Mouse (Mus musculus) heart, postnatal 25 days (tissue): Measurements from ENCODE around the gene Iqsec1. TPM values are rescaled to one million over a fixed set of nuclear protein-coding genes. Genes with fewer than 3 reads are reported as not detected.
"Not testable (repeated sequence)": the region's sequence is repeated elsewhere in the genome, so short reads cannot be mapped to it uniquely, and the experiment has no call there.

ENCODE experiments used
- DNase-seq: peaks from one replicate; pipeline ENCODE4 v3.0.0; 2022; ENCODE audit warnings: low spot score
- intact Hi-C: fragments of 180-260 bp; cut with DNase I; formaldehyde crosslinking; loops from one replicate; pipeline ENCODE4 v1.15.1; 2025
- total RNA-seq, 2 experiments: library from RNA; stranded (reverse); gene quantifications; 2 replicates each; pipeline ENCODE4 v1.2.3; 2021

Gene Iqsec1
- total RNA-seq, 2 experiments from 2014 or later = 125 to 137 TPM

DNA sequence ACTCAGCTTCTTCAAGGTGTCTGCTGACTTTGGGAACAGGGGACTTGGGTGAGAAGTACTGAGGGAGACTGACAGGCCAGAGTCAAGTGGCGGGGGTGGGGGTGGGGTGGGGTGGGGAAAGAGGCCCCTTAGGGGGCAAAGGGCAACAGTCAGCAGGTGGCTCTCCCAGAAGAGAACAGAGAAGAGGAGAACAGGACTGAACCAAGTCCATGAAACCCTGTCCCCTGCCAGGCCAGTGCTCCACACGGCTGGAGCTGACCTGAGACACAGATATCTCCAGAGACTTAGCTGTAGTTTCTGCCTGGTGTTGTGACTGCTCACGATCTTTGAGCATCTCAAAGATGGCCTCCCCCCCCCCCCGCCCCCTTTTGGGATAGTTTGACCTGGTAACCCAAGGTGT is 339.2 kb downstream of the Iqsec1 start:
- DNase-seq = no peak
- intact Hi-C loops = no loop called here

- DNase-seq = no peak
- intact Hi-C loops = no loop called here
Measured at GRCm38 (mm10) chr6:90648391-90648790, 340.1 kb downstream of the Iqsec1 start.

GRCm38 (mm10) chr6:90644965-90645364 is 343.5 kb downstream of the Iqsec1 start:
- intact Hi-C loops = no loop called here
- DNase-seq = no peak

GRCm38 (mm10) chr6:90643057-90643456 is 345.4 kb downstream of the Iqsec1 start:
- intact Hi-C loops = no loop called here
- DNase-seq = no peak

DNA sequence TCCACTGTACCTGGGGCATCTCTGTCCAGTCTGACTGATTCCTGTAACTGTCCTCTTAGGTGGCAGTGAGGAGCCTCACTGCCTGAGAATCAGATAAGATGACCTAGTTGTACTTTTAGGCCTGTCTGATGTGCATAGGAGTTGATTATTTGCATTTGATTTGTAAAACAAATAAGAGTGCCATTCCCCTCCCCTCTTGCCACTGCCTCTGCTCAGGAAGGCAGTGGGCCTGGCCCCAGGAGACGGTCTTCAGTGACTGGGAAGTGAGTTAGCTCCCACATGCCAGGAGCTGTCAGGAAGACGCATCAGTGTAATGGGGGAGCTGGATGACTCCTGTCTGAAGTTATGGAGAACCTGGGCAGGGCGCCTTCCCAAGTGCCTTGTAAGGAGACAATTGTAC is 352.9 kb downstream of the Iqsec1 start:
- intact Hi-C loops = no loop called here
- DNase-seq = no peak

GRCm38 (mm10) chr6:90635081-90635480 is 353.4 kb downstream of the Iqsec1 start:
- DNase-seq = no peak
- intact Hi-C loops = no loop called here

DNA sequence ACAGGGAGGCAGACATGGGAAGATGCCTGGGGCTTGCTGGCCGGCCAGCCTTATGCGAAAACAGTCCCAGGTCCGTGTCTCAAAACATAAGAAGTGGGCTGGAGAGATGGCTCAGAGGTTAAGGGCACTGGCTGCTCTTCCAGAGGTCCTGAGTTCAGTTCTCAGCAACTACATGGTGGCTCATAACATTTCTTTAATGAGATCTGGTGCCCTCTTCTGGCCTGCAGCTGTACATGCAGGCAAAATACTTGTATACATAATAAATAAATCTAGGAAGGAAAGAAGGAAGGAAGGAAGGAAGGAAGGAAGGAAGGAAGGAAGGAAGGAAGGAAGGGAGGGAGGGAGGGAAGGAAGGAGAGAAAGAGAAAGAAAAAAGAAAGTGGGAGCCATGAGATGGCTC is 356.0 kb downstream of the Iqsec1 start:
- DNase-seq, intact Hi-C loops: not testable (repeated sequence)

DNA sequence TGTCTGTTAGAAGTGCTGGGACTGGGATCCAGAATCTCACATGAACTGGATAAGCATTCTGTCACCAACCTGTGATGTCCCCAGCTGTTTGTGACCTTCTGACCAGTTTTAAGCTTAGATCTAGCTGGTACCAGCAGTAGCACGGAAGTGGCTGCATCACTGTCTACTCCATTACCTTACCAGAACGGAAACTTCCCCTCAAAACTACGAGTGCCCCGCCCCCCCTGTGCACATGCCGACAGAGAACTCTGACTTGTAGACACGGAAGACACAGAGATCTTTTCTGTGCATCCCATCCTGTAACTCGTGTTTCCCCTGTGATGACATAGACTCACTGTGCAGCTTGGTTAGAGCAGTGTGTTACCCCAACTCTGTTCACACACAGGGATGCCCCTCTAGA is 358.1 kb downstream of the Iqsec1 start:
- intact Hi-C loops = no loop called here

GRCm38 (mm10) chr6:90629506-90629905 is 359.0 kb downstream of the Iqsec1 start:
- intact Hi-C loops = no loop called here
- no peak for DNase-seq

More for the DNA sequence above, 358.1 kb downstream of the Iqsec1 start:
- no peak for DNase-seq

- no peak for DNase-seq
- intact Hi-C loops = no loop called here
Measured at GRCm38 (mm10) chr6:90627556-90627955, 360.9 kb downstream of the Iqsec1 start.

- intact Hi-C loops = no loop called here
- no peak for DNase-seq
Measured at GRCm38 (mm10) chr6:90625207-90625994, 363.1 kb downstream of the Iqsec1 start.

GRCm38 (mm10) chr6:90624733-90625132 is 363.8 kb downstream of the Iqsec1 start:
- intact Hi-C loops = no loop called here
- DNase-seq = peak; percentile 69

DNA sequence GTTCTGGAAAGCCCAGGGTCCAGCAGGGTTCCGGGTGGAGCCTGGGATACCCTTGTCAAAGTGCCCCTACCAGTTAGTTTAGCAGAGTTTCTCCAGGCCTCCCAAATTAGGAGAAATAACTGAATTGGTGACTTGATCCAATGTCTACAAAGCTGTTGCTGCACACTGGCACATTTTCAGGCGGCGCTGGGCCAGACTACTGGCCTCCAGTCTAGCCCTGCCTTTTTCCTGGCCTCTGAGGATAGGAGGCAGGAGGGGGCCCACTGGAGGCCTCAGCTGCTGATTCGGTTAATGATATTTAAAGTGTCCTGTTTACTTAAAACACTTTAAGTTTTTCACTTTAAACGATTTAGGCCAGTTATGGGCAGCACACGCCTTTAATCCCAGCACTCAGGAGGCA is 364.3 kb downstream of the Iqsec1 start:
- intact Hi-C loops = no loop called here
- peak; percentile 70 for DNase-seq

- DNase-seq = no peak
- intact Hi-C loops = no loop called here
Measured at GRCm38 (mm10) chr6:90623456-90623836, 365.0 kb downstream of the Iqsec1 start.

GRCm38 (mm10) chr6:90622758-90623455 is 365.6 kb downstream of the Iqsec1 start:
- intact Hi-C loops = no loop called here
- no peak for DNase-seq

- no peak for DNase-seq
- intact Hi-C loops = no loop called here
Measured at GRCm38 (mm10) chr6:90621584-90621890, 366.9 kb downstream of the Iqsec1 start.

DNA sequence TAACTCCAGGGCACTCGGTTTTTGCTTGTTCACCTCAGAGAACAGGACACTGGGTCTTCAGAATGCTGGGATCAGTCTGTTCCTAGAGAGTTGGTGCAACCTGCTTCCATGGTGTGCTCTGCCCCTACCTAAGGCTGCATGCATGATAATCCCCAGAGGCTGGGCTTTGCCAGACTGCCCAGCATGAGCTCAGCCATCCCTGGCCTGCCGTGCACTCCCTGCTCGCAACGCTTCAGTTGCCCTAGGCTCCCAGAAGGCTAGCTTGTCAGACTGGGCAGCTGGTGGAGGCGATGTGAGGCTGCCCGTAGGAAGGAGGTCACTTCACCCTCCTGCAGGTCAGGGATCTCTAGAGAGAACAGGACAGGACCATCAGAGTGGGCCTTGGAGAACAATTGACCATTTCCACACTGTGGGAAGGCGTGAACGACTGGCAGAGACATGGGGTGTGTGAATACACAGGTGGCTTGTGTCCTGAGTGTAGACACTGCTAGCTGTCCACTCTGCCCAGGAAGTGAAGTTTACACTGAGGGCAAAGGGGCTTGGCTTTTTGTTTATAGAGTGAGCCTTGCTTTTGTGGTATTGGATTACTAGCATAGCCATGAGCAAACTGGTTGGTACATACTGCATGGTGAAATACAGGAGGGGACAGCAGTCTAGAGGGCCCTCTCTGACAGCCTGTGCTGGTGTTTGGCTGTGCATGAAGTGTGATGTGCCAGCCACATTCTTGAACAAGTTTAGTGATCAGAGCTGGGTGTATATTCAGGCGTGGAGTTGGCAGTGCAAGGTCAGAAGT is 367.5 kb downstream of the Iqsec1 start:
- DNase-seq = no peak
- intact Hi-C loops = no loop called here

- no peak for DNase-seq
- intact Hi-C loops = no loop called here
Measured at GRCm38 (mm10) chr6:90619936-90620335, 368.5 kb downstream of the Iqsec1 start.

DNA sequence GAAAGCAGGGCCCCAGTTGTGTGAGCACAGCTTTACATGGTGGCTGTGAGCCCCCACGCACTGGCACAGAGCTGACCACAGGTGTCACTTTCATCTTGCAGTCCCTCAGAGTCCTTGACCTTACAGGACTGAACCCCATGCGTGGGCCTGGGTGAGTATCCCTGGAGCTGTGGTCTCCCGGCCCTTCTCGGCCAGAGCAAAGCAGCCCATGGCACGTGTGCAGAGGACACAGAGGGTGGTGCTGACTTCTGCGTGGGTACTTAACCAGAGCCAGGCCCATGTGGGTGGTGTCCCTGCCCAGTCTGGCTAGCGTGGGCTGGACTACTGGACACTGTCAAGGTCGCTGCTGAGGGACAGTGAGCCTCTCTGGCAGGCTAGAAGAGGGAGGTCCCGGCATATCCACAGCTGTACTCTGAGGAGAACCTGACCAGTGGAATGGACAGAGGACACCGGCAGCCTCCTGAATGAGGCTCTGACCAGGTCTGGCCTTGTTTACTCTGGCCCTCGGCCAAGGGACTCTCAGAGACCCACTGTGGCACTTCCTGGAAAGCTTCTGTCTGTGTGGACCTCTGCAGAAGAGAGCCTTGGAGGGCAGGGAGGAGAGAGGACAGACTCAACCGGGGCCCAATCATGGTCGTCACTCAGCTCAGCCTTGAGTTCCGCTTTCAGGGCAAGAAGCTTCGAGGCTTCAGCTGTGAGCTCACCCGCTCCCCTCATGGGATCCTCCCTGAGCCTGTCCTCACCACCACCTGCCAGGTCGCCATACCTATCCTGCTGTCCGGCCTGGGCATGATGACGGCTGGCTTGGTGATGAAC is 369.5 kb downstream of the Iqsec1 start:
- no peak for DNase-seq
- intact Hi-C loops = no loop called here

GRCm38 (mm10) chr6:90618274-90618673 is 370.2 kb downstream of the Iqsec1 start:
- intact Hi-C loops = no loop called here
- DNase-seq = no peak
